Mouse (Mus musculus) C2C12 (cell line): Measurements from ENCODE around the gene Mapk11.

ENCODE experiments used
- CEBPB ChIP-seq: IDR thresholded peaks from one replicate; pipeline ENCODE4 v1.6.1; 2011; ENCODE audit warnings: low read depth, mild to moderate bottlenecking, control low read depth, moderate library complexity
- CTCF ChIP-seq: IDR thresholded peaks from one replicate; pipeline ENCODE4 v1.5.1; 2011; ENCODE audit not compliant: control insufficient read depth, insufficient read depth, insufficient read length
- MAX ChIP-seq: IDR thresholded peaks from one replicate; pipeline ENCODE4 v1.6.1; 2011; ENCODE audit warnings: mild to moderate bottlenecking, control low read depth
- MYOD1 ChIP-seq: IDR thresholded peaks from one replicate; pipeline ENCODE4 v1.6.1; 2011; ENCODE audit warnings: low read depth; ENCODE audit not compliant: control insufficient read depth, insufficient read length
- MYOG ChIP-seq: IDR thresholded peaks from one replicate; pipeline ENCODE4 v1.6.1; 2011; ENCODE audit not compliant: control insufficient read depth, insufficient read length; ENCODE audit errors: extremely low read depth
- USF1 ChIP-seq: IDR thresholded peaks from one replicate; pipeline ENCODE4 v1.6.1; 2011; ENCODE audit warnings: low read depth, mild to moderate bottlenecking, control low read depth, moderate library complexity

GRCm38 (mm10) chr15:89157954-89158353, 8.5 kb upstream of the Mapk11 start:
- TF ChIP-seq MAX (no peak), CTCF (peak; percentile 75), USF1 (no peak), MYOD1 (no peak), CEBPB (no peak), MYOG (no peak)
